Mouse (Mus musculus): ENCODE results near the gene Sclt1. TPM values are rescaled to one million over a fixed set of nuclear protein-coding genes. Genes with fewer than 3 reads are reported as not detected.
A peak's percentile ranks its signal among the peaks of the same experiment; 100 is the strongest.

Sclt1 gene
- polyA plus RNA-seq, 1 experiment = 9.2 TPM

DNA sequence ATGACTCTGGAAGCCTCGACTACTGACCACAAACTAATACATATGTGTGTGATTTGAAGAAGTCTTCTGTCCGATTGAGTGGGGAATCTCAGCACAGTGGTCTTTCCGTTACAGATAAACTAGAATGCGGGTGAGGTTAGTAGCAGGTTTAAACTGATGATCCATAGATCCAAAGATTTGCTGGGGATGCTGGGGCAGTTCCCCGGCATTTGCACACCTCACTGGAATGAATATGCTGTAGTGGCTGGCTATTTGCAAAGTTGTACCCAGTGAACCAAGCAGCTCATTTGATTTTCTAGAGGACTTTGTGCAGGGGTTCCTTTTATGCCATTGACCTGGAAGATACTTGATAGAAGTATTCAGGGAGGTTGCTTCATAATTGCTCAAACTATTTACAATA lies 133.2 kb downstream of the Sclt1 start:
- no peak for DNase-seq
- peaks cover 43% of the 10 kb centered on the region for H3K36me3 ChIP-seq (ENCODE audit: control insufficient read depth, insufficient read depth, low read length)
- TF ChIP-seq CTCF (IDR thresholded peaks at IDR 0.05; ENCODE audit: borderline replicate concordance, control insufficient read depth, extremely low read depth, insufficient read depth, low read length, poor library complexity) (no peak), POLR2A (IDR thresholded peaks at IDR 0.05; ENCODE audit: control insufficient read depth, extremely low read depth, insufficient read depth, low read length, poor library complexity) (no peak)
- H3K27me3 ChIP-seq (ENCODE audit: control insufficient read depth, insufficient read depth, low read length) = no peaks in the 10 kb centered on the region
- H3K4me1 ChIP-seq (replicated peaks; ENCODE audit: control insufficient read depth, insufficient read depth, low read length) = peaks cover 15% of the 10 kb centered on the region
- WGBS = 96% methylated on average over 5 of the region's 5 CpGs
- H3K4me3 ChIP-seq (ENCODE audit: control insufficient read depth, insufficient read depth, low read length) = no peak overlapping the region
- H3K27ac ChIP-seq (ENCODE audit: control insufficient read depth, insufficient read depth, low read length) = no peak overlapping the region

DNA sequence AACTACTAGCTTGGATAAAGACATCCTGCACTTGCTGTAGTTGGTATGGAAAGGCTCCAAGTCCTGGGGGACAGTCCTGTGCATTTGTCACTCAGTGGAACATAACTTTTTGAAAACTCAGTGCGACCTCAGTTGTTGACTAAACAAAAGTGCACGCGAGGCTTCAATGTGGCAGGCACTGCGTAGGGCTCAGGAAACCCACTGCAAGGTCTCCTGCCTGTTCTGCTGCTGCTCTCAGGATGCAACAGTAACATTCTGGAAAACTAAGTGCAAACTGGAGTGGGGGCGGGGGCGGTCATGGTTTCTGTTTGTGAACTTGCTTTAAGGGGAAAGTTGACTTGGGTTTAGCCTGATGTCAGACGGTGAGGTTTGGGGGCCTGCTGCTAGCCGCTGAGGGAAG lies 134.8 kb downstream of the Sclt1 start:
- Histone ChIP-seq H3K36me3 (ENCODE audit: control insufficient read depth, insufficient read depth, low read length) (peaks cover 27% of the 10 kb centered on the region), H3K27ac (ENCODE audit: control insufficient read depth, insufficient read depth, low read length) (no peak overlapping the region)

DNA sequence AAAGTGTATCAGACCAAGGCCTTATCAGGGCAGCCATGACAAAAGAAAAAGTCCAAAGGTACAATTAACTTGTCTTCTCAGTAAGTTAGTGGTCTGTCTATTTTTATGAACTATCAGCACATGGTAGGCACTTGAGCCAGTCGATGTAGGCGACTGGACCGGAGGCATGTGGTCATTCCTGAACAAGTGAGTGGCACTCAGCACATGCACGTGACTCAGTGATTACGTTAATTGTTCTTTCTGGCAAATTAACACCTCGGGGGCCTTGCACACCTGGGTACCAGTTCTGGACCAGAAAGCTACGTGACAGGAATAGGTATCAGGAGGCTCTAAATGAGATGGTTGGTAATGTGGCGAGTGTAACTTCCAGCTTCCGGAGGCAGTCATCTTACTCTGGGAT lies 135.3 kb downstream of the Sclt1 start:
- H3K36me3 ChIP-seq (ENCODE audit: control insufficient read depth, insufficient read depth, low read length) = peaks cover 26% of the 10 kb centered on the region

More for the DNA sequence above, 134.8 kb downstream of the Sclt1 start:
- no peak for TF ChIP-seq POLR2A (IDR thresholded peaks at IDR 0.05; ENCODE audit: control insufficient read depth, extremely low read depth, insufficient read depth, low read length, poor library complexity)
- TF ChIP-seq CTCF (IDR thresholded peaks at IDR 0.05; ENCODE audit: borderline replicate concordance, control insufficient read depth, extremely low read depth, insufficient read depth, low read length, poor library complexity) = no peak
- no peaks in the 10 kb centered on the region for H3K27me3 ChIP-seq (ENCODE audit: control insufficient read depth, insufficient read depth, low read length)
- no peak overlapping the region for H3K4me3 ChIP-seq (ENCODE audit: control insufficient read depth, insufficient read depth, low read length)
- no peak for DNase-seq
- 97% methylated on average over 8 of the region's 8 CpGs for WGBS
- peaks cover 29% of the 10 kb centered on the region for H3K4me1 ChIP-seq (replicated peaks; ENCODE audit: control insufficient read depth, insufficient read depth, low read length)

GRCm38 (mm10) chr3:41606330-41606664 lies 136.0 kb downstream of the Sclt1 start:
- Histone ChIP-seq H3K36me3 (ENCODE audit: control insufficient read depth, insufficient read depth, low read length) (peaks cover 21% of the 10 kb centered on the region), H3K27ac (ENCODE audit: control insufficient read depth, insufficient read depth, low read length) (no peak overlapping the region), H3K4me3 (ENCODE audit: control insufficient read depth, insufficient read depth, low read length) (no peak overlapping the region), H3K27me3 (ENCODE audit: control insufficient read depth, insufficient read depth, low read length) (no peaks in the 10 kb centered on the region), H3K4me1 (replicated peaks; ENCODE audit: control insufficient read depth, insufficient read depth, low read length) (peaks cover 31% of the 10 kb centered on the region)
- TF ChIP-seq CTCF (IDR thresholded peaks at IDR 0.05; ENCODE audit: borderline replicate concordance, control insufficient read depth, extremely low read depth, insufficient read depth, low read length, poor library complexity) = no peak
- no peak for TF ChIP-seq POLR2A (IDR thresholded peaks at IDR 0.05; ENCODE audit: control insufficient read depth, extremely low read depth, insufficient read depth, low read length, poor library complexity)
- WGBS = 94% methylated on average over 4 of the region's 4 CpGs
- no peak for DNase-seq

More for the DNA sequence above, 135.3 kb downstream of the Sclt1 start:
- DNase-seq = no peak
- no peaks in the 10 kb centered on the region for H3K27me3 ChIP-seq (ENCODE audit: control insufficient read depth, insufficient read depth, low read length)
- TF ChIP-seq POLR2A (IDR thresholded peaks at IDR 0.05; ENCODE audit: control insufficient read depth, extremely low read depth, insufficient read depth, low read length, poor library complexity) (no peak), CTCF (IDR thresholded peaks at IDR 0.05; ENCODE audit: borderline replicate concordance, control insufficient read depth, extremely low read depth, insufficient read depth, low read length, poor library complexity) (no peak)
- WGBS = 97% methylated on average over 9 of the region's 9 CpGs
- no peak overlapping the region for H3K27ac ChIP-seq (ENCODE audit: control insufficient read depth, insufficient read depth, low read length)
- no peak overlapping the region for H3K4me3 ChIP-seq (ENCODE audit: control insufficient read depth, insufficient read depth, low read length)
- H3K4me1 ChIP-seq (replicated peaks; ENCODE audit: control insufficient read depth, insufficient read depth, low read length) = peaks cover 31% of the 10 kb centered on the region

DNA sequence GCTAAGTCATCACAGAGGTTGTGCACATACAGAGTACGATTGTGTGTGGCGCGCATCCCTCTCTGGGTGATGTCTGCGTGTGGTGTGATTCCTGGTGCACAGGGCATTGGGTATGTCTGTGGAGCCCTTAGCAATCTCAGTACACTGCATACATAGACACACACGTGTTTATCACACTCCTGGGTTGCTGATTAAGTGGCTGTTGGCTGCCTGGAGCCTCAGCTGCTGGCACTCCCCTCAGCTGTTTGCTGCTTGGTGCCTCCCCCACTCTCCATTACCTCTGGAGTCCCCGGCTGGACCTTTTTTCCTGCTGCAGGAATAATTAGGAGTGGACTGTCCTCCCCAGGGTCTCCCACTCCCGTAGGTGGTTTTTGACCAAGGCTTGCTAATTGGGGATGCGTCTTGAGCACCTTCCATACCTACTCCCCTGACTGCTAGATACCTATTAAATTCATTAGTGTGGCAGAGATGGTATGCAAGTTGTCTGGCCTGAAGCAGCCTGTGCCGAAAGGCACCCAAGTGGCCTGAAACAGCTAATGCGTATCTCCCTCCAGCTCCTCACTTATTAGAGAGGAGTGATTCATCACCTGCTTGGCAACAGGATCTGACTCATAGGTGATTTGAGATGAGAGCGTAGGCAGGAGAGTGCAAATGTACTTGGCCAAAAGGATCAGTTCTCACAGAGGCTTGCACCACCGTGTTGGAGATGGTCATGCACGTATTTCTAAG lies 136.5 kb downstream of the Sclt1 start:
- WGBS = 95% methylated on average over 13 of the region's 13 CpGs
- DNase-seq = no peak
- Histone ChIP-seq H3K4me1 (replicated peaks; ENCODE audit: control insufficient read depth, insufficient read depth, low read length) (peaks cover 31% of the 10 kb centered on the region), H3K4me3 (ENCODE audit: control insufficient read depth, insufficient read depth, low read length) (no peak overlapping the region), H3K27ac (ENCODE audit: control insufficient read depth, insufficient read depth, low read length) (no peak overlapping the region), H3K27me3 (ENCODE audit: control insufficient read depth, insufficient read depth, low read length) (no peaks in the 10 kb centered on the region), H3K36me3 (ENCODE audit: control insufficient read depth, insufficient read depth, low read length) (peaks cover 20% of the 10 kb centered on the region)
- TF ChIP-seq CTCF (IDR thresholded peaks at IDR 0.05; ENCODE audit: borderline replicate concordance, control insufficient read depth, extremely low read depth, insufficient read depth, low read length, poor library complexity) = no peak
- no peak for TF ChIP-seq POLR2A (IDR thresholded peaks at IDR 0.05; ENCODE audit: control insufficient read depth, extremely low read depth, insufficient read depth, low read length, poor library complexity)

GRCm38 (mm10) chr3:41604629-41605321 lies 137.5 kb downstream of the Sclt1 start:
- Histone ChIP-seq H3K4me3 (ENCODE audit: control insufficient read depth, insufficient read depth, low read length) (no peak overlapping the region), H3K4me1 (replicated peaks; ENCODE audit: control insufficient read depth, insufficient read depth, low read length) (peaks cover 31% of the 10 kb centered on the region), H3K27ac (ENCODE audit: control insufficient read depth, insufficient read depth, low read length) (no peak overlapping the region), H3K27me3 (ENCODE audit: control insufficient read depth, insufficient read depth, low read length) (no peaks in the 10 kb centered on the region), H3K36me3 (ENCODE audit: control insufficient read depth, insufficient read depth, low read length) (peaks cover 10% of the 10 kb centered on the region)
- peak; percentile 72 for DNase-seq
- TF ChIP-seq CTCF (IDR thresholded peaks at IDR 0.05; ENCODE audit: borderline replicate concordance, control insufficient read depth, extremely low read depth, insufficient read depth, low read length, poor library complexity) (no peak), POLR2A (IDR thresholded peaks at IDR 0.05; ENCODE audit: control insufficient read depth, extremely low read depth, insufficient read depth, low read length, poor library complexity) (peak; percentile 26; the same call in 1 of the 2 replicates)
- WGBS = 4% methylated on average over 12 of the region's 12 CpGs
